Mouse (Mus musculus) brain, adult 2 months (tissue): ENCODE measurements at regions not wholly inside any gene's neighbourhood (a gene's known extent, or its start where the extent isn't known, plus 50 kb on each side); places are given as distances from the start of the nearest gene placed in this dataset.
"Not testable (repeated sequence)": the region's sequence is repeated elsewhere in the genome, so short reads cannot be mapped to it uniquely, and the experiment has no call there.

ENCODE experiments used
- DNase-seq: peaks from one replicate; pipeline ENCODE4 v3.0.0; 2011; ENCODE audit warnings: low read depth, low spot score

DNA sequence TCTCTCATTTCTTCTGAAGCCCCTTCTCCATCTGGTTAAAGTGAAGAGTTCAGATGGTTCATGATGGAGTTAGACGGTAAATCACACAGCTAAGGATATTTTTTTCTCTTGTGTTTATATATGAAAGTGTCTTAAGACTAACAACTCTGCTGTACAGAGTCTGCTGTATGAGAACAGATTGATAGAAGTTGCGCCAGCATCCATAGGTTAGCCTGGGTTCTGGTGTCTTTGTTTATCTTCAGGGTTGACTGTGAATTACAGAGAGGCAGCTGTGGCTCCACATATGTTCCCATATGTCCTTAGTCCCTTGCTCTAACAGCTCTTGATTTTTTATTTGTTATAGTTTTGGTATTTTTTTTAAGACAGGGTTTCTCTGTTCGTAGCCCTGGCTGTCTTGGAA, 334.9 kb upstream of the Api5 start:
- no peak for DNase-seq

DNA sequence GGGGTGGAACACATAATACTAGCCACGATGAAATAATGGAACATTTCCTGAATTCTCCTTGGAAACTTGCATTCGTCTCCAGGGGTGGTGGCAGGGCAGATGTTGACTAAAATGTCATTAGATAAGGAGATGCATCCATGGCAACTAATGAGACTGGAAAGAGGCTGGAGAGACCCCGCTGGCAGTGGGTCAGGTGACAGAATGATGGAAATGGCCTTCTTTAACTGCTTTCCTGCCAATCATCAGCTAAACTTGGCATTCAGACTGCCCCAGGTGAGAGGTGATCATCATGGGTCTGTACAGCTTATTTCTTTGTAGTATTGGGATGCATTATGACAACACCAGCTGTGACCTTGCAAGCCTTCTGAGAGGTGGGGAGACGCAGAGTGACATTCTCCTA, 334.3 kb upstream of the Api5 start:
- no peak for DNase-seq

DNA sequence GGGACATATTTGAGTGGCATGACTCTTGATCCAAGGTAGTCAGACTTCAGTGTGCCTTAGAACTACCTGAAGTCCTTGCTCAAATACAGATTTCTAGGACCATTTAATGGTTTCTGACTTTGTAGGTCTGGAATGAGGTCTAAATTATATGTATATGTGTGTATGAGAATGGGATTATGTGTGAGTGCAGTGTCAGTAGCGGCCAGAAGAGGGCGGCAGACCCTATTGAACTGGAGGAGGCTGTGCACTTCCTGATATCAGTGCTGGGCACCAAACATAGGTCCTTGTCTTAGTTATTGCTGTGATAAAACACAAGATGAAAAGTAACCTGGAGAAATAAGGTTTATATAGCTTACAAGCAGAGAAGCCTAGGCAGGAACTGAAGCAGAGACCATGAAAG, 328.6 kb upstream of the Api5 start:
- no peak for DNase-seq

DNA sequence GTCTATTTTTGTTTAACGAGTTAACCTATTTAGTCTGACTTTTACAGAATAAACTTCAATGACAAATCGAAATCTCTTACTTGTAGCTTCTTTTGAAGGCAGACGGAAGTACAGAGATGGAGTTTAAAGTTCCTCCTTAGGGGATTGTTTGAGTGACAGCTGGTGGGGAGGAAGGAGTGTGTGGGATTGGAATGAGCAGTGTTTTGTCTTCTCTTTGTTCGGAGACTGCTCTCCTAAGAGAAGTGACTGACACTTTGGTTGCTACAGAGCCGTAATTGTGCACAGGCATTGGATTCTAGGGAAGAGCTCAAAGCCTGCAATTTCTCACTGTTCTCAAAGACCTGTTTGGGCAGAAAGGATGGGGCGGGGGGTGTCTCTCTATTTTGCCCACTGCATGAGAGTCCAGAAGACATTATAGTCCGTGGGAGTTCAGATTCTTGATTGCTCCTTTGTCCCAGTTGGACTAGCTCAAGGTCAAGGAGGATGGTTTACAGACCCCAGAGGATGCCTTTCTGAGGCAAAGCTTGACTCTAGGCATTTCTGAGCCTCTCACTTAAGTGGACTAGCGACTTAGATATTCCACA, 327.0 kb upstream of the Api5 start:
- DNase-seq: peak; percentile 62

DNA sequence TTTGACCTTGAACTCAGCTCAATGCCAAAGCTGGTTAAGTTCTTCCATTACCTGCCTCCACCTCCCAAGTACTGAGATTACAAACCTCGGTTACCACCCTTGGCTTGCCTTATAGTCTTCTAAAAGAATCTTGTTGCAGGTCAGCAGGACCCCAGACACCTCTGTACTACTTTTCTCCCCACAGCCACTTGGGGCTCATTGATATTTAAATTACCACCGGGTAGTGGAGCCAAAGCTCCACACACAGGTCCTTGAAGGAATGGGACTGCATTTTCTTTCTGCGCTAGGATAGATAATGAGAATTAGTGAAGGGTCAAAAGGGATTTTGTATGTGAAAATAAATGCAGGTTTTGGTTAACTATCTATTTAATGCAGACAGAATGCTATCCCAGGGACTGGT, 326.5 kb upstream of the Api5 start:
- DNase-seq: no peak

DNA sequence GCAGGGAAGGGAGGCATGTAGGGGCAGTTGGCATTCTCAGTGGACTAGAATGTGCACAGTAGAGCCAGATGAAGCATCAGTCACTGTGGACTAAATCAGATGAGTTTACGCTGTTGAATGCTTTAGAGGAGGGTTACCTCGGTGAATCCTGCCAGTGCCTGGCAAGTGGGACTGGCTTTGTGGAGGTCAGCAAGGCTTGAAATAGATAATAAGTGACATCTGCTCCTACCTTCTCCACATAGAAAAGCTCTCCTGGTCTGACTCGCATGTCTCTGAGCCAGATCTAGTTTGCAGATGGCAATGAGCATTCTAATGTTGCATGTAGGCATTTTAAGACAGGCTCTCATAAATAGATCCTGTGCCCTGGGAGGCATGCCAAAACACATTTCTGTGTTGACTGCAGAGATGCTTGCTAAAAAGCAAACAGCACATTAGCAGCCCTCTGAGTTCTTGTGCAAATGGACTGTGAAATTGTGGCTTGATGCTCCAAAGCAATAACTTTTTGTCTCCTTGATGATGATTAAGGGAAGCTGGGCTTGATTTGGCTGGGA, 310.3 kb upstream of the Api5 start:
- peak; percentile 83 for DNase-seq

DNA sequence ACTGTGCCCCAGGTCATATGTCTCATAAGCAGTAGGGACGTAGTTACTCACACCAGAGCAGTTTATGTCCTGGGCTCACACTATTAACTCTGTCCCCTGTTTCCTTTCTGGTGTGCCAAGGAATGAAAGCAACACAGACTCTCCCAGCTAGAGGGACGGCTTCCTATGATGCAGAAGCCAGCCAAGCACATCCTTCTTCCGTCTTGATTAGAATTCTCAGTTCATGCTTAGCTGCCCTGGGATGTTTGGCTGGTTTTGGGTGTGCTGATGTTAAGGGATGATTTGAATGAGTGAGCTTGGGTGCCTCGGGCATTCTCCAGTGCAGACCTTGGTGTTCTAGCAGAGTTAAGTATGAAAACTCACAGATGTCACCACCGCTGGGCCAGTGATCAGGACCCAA, 291.9 kb upstream of the Api5 start:
- no peak for DNase-seq

DNA sequence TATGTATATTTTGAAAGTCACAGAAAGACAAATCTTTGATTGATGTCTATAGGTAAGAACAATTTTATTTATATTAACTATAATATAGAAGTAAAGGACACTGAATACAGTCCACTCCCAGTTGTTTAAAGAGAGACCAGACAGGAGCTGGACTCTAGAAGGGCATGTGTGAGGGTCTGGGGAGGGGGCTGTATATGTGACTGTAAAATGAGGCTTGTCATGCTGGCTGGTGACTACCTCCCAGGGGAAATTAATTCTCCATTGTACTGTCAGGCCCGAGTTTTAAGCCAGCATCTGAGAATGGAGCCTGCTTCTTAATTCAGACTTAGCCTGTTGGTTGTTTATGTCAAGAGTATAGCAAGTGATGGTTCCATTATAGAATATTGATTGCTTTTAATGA, 261.4 kb upstream of the Api5 start:
- no peak for DNase-seq

DNA sequence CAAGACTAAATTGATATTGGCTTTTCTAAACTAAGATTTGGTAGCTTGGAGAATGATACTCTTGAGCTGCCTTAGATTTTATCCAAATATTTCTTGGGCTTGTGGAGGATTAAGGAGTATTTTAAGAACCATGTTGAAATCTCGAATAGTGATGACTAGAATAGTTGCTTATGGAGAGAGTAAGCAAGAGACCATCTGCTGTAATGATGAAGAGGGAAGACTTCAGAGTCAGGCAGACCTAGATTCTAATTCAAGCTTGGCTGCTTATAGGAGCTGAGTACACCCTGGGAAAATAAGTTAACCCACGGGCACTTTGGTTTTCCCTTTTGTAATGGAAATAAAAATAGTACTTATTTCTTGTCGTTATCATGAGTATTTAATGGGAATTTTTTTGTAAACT, 257.3 kb upstream of the Api5 start:
- DNase-seq: peak; percentile 53

DNA sequence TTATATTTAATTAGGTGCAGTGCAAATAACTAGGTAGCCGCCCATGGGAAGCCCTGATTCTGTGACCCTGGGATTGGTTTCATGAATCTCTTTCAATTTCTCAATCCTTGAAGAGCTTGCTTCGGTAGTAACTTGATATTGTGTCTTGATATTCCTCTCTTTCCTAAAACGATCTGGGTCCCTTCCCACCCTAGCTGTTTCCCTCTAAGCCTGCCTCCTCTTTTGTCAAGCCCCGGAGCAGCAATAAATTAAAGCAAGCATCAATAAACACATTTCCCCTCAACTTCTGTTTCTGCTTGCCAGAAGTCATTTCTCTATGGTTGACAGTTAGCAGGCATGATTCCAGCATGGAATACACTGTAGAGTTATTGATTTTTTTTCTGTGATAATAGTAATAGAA, 252.6 kb upstream of the Api5 start:
- no peak for DNase-seq

DNA sequence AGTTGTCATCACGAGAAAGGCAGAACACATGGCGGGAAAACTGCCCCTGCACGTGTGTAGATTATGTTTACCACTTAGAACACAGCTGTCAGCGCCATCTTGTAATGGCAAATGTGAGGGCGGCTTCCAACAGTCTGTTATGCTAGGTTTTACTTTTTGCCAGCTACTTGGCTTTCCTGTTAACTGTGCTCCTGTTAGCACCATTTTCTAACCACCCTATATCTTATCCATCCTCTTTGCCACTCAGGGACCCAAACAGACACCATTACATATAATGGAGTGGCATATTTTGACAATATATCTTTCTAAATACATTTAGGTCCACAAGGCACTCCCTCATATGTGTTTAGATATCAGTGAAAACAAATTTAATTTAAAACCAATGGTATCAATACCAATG, 247.7 kb upstream of the Api5 start:
- DNase-seq: not testable (repeated sequence)

DNA sequence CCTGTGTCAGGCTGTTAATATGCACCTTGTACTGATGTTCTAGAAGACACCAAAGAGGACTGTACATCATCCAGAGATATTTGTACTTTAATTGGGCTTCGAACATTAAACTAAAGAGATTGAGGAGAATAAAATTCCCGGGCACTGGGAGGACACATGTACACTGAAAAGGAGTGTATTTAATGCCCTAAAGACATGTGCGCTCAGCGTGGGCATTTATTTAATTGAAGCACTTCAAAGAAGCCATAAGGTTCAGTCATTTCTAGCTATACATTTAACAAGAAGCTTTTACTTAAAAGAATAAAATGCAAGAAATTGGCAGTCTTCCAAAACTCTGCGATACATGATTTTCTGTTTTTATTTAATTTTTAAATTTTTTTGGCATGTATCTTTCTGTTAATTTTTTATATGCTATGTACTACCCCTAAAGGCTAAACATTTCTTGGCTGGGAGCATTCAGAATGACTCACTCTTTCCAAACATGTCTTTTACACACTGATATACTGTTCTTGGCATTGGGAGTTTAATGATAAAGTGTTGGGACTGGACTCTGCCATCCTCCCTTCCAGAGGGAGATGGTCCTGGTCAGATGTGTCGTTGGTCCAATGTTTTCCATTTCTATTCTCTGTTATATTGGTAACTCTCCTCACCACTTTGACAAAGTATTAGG, 242.3 kb upstream of the Api5 start:
- peak; percentile 18 for DNase-seq

DNA sequence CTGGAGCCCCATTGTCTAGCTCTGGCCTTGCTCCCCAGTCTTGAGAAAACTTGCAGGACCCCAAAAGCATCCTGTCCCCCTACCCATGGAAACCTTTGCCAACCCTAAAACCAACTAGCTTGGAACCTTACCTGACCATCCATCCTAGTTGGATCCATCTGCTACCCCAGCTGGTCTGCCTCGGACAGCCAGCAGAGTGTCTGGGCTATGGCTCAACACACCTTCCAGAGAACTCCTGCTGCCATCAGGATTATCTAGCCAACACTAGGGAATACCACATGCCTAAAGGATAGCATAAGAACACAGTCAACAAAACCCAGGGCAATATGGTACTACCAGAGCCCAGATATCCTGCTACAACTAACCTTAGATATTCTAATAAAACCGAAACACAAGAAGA, 227.9 kb upstream of the Api5 start:
- peak; percentile 65 for DNase-seq

DNA sequence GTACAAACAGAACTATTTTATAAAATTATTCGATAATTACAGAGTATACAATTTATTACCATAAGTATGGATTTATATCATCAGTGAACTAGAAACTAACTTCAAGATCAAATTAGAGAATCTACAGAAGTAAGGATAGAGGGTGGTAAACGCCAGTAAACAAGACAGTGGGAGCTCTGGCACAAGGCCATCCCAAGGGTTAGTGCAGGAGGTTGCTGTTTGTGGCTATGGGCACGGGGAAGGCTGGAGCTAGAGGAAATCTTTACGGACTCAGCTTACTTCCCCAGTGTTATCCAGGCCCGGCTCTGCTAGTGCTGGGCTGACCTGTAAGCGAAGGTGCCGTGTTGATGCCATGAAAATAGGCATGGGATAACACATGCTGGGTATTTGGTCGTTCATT, 220.5 kb upstream of the Api5 start:
- DNase-seq: peak; percentile 5
